Mouse (Mus musculus): Measurements from ENCODE around the gene Unc13b. TPM values are rescaled to one million over a fixed set of nuclear protein-coding genes. Genes with fewer than 3 reads are reported as not detected.

Gene Unc13b
- total RNA-seq, 2 experiments from 2014 or later: 55.7 to 60.5 TPM

- intact Hi-C loops (cut with DNase I): no loop called here
- DNase-seq (ENCODE audit: low spot score in 2 of 2): no peak
Observed at GRCm38 (mm10) chr4:43035851-43036250, 22.9 kb upstream of the Unc13b start.

- intact Hi-C loops (cut with DNase I): no loop called here
- no peak for DNase-seq (ENCODE audit: low spot score in 2 of 2)
Observed at GRCm38 (mm10) chr4:43036356-43036755, 22.4 kb upstream of the Unc13b start.

GRCm38 (mm10) chr4:43037860-43038566 lies 20.7 kb upstream of the Unc13b start:
- DNase-seq (ENCODE audit: low spot score in 2 of 2): no peak

GRCm38 (mm10) chr4:43038567-43039495 lies 19.9 kb upstream of the Unc13b start:
- intact Hi-C loops (cut with DNase I): no loop called here
- peak; percentile 51 to 87 for DNase-seq (ENCODE audit: low spot score in 2 of 2)

More at GRCm38 (mm10) chr4:43037860-43038566, 20.7 kb upstream of the Unc13b start:
- intact Hi-C loops (cut with DNase I): no loop called here

- no peak for DNase-seq (ENCODE audit: low spot score in 2 of 2)
- intact Hi-C loops (cut with DNase I): loop anchor here (5.0 kb wide), 1 partner anchor 388 kb away; the partner anchor contains the start of gene Fam166b
Observed at GRCm38 (mm10) chr4:43039609-43040008, 19.1 kb upstream of the Unc13b start.

GRCm38 (mm10) chr4:43040114-43040572 lies 18.6 kb upstream of the Unc13b start:
- intact Hi-C loops (cut with DNase I): loop anchor here (5.0 kb wide), 1 partner anchor 387 kb away; the partner anchor contains the start of gene Fam166b
- DNase-seq (ENCODE audit: low spot score in 2 of 2): peak; percentile 95 to 98

- intact Hi-C loops (cut with DNase I): loop anchor here (5.0 kb wide), 1 partner anchor 386 kb away; the partner anchor contains the start of gene Fam166b
- no peak for DNase-seq (ENCODE audit: low spot score in 2 of 2)
Observed at GRCm38 (mm10) chr4:43040881-43041547, 17.7 kb upstream of the Unc13b start.

GRCm38 (mm10) chr4:43043644-43044357 lies 15.0 kb upstream of the Unc13b start:
- peak; percentile 64 to 87 for DNase-seq (ENCODE audit: low spot score in 2 of 2)
- intact Hi-C loops (cut with DNase I): loop anchor here (5.0 kb wide), 1 partner anchor 384 kb away; the partner anchor contains the start of gene Fam166b

- intact Hi-C loops (cut with DNase I): loop anchor here (5.0 kb wide), 3 partner anchors 68 to 383 kb away; partner anchors contain the start of gene Fam166b
- DNase-seq (ENCODE audit: low spot score in 2 of 2): no peak
Observed at GRCm38 (mm10) chr4:43044673-43045072, 14.1 kb upstream of the Unc13b start.

- DNase-seq (ENCODE audit: low spot score in 2 of 2): no peak
- intact Hi-C loops (cut with DNase I): loop anchor here (5.0 kb wide), 2 partner anchors 67 to 202 kb away; no protein-coding TSS in a partner anchor
Observed at GRCm38 (mm10) chr4:43045285-43045658, 13.5 kb upstream of the Unc13b start.

GRCm38 (mm10) chr4:43045659-43046302 lies 13.0 kb upstream of the Unc13b start, which contains the start of gene Fam214b:
TSS of gene Fam214b (minus strand) at chr4:43046220.
- peak; percentile 92 to 94 for DNase-seq (ENCODE audit: low spot score in 2 of 2)
- intact Hi-C loops (cut with DNase I): loop anchor here (5.0 kb wide), 2 partner anchors 67 to 202 kb away; no protein-coding TSS in a partner anchor

GRCm38 (mm10) chr4:43046607-43047006 lies 12.1 kb upstream of the Unc13b start:
- no peak for DNase-seq (ENCODE audit: low spot score in 2 of 2)
- intact Hi-C loops (cut with DNase I): loop anchor here (5.0 kb wide), 2 partner anchors 66 to 201 kb away; no protein-coding TSS in a partner anchor

GRCm38 (mm10) chr4:43047231-43047630 lies 11.5 kb upstream of the Unc13b start:
- DNase-seq (ENCODE audit: low spot score in 2 of 2): peak; percentile 88 to 95
- intact Hi-C loops (cut with DNase I): loop anchor here (5.0 kb wide), 2 partner anchors 65 to 200 kb away; no protein-coding TSS in a partner anchor

GRCm38 (mm10) chr4:43052627-43053026 lies 6.1 kb upstream of the Unc13b start:
- intact Hi-C loops (cut with DNase I): loop anchor here (10.0 kb wide), 1 partner anchor 332 kb away; the partner anchor contains the start of gene Rusc2
- DNase-seq (ENCODE audit: low spot score in 2 of 2): peak in 1 of 2 experiments; percentile 72

- intact Hi-C loops (cut with DNase I): loop anchor here (10.0 kb wide), 1 partner anchor 327 kb away; the partner anchor contains the start of gene Rusc2
Observed at GRCm38 (mm10) chr4:43057654-43058053, 1.1 kb upstream of the Unc13b start.

GRCm38 (mm10) chr4:43058392-43058752 lies 381 bp upstream of the Unc13b start:
- intact Hi-C loops (cut with DNase I): loop anchor here (10.0 kb wide), 1 partner anchor 326 kb away; the partner anchor contains the start of gene Rusc2

More at GRCm38 (mm10) chr4:43057654-43058053, 1.1 kb upstream of the Unc13b start:
- DNase-seq (ENCODE audit: low spot score in 2 of 2): no peak

GRCm38 (mm10) chr4:43059697-43060096 lies 944 bp downstream of the Unc13b start:
- intact Hi-C loops (cut with DNase I): loop anchor here (10.0 kb wide), 1 partner anchor 325 kb away; the partner anchor contains the start of gene Rusc2

More at GRCm38 (mm10) chr4:43058392-43058752, 381 bp upstream of the Unc13b start:
- no peak for DNase-seq (ENCODE audit: low spot score in 2 of 2)

More at GRCm38 (mm10) chr4:43059697-43060096, 944 bp downstream of the Unc13b start:
- no peak for DNase-seq (ENCODE audit: low spot score in 2 of 2)
